Mouse (Mus musculus): ENCODE results near the gene Orc2. TPM values are rescaled to one million over a fixed set of nuclear protein-coding genes. Genes with fewer than 3 reads are reported as not detected.

Gene Orc2
- polyA plus RNA-seq, 1 experiment from 2014 or later = 23.3 TPM

- WGBS = 71% methylated on average over 2 of the region's 2 CpGs
These were observed 41.0 kb downstream of the Orc2 start for GRCm38 (mm10) chr1:58463935-58464334.

GRCm38 (mm10) chr1:58460566-58460965 lies 44.3 kb downstream of the Orc2 start:
- WGBS = 89% methylated on average over 3 of the region's 3 CpGs
- ATAC-seq (ENCODE audit: insufficient read depth, low FRiP score, low read depth) = no peak
- Histone ChIP-seq H3K4me2 (no peak overlapping the region), H3K27ac (no peak overlapping the region), H3K27me3 (replicated peaks) (no peaks in the 10 kb centered on the region), H3K4me1 (no peaks in the 10 kb centered on the region), H3K9ac (no peak overlapping the region), H3K36me3 (peaks cover 44% of the 10 kb centered on the region), H3K4me3 (replicated peaks) (no peak overlapping the region), H3K9me3 (no peaks in the 10 kb centered on the region)

More at GRCm38 (mm10) chr1:58463935-58464334, 41.0 kb downstream of the Orc2 start:
- no peak overlapping the region for H3K9ac ChIP-seq
- H3K27ac ChIP-seq = no peak overlapping the region
- no peak for ATAC-seq (ENCODE audit: insufficient read depth, low FRiP score, low read depth)
- no peak overlapping the region for H3K4me3 ChIP-seq (replicated peaks)
- H3K36me3 ChIP-seq = peaks cover 25% of the 10 kb centered on the region
- H3K9me3 ChIP-seq = no peaks in the 10 kb centered on the region
- H3K4me2 ChIP-seq = no peak overlapping the region
- H3K4me1 ChIP-seq = no peaks in the 10 kb centered on the region
- H3K27me3 ChIP-seq (replicated peaks) = no peaks in the 10 kb centered on the region

GRCm38 (mm10) chr1:58458867-58459266 lies 46.0 kb downstream of the Orc2 start:
- peaks cover 44% of the 10 kb centered on the region for H3K36me3 ChIP-seq
- H3K27ac ChIP-seq = no peak overlapping the region
- WGBS = 56% methylated on average over 2 of the region's 2 CpGs
- no peak overlapping the region for H3K4me2 ChIP-seq
- no peaks in the 10 kb centered on the region for H3K27me3 ChIP-seq (replicated peaks)
- H3K9me3 ChIP-seq = no peaks in the 10 kb centered on the region
- no peak overlapping the region for H3K9ac ChIP-seq
- H3K4me3 ChIP-seq (replicated peaks) = no peak overlapping the region
- H3K4me1 ChIP-seq = no peaks in the 10 kb centered on the region
- ATAC-seq (ENCODE audit: insufficient read depth, low FRiP score, low read depth) = no peak

GRCm38 (mm10) chr1:58458175-58458574 lies 46.7 kb downstream of the Orc2 start:
- H3K27ac ChIP-seq = no peak overlapping the region
- ATAC-seq (ENCODE audit: insufficient read depth, low FRiP score, low read depth) = no peak
- H3K4me3 ChIP-seq (replicated peaks) = no peak overlapping the region
- no peaks in the 10 kb centered on the region for H3K4me1 ChIP-seq
- no peaks in the 10 kb centered on the region for H3K9me3 ChIP-seq
- WGBS = 81% methylated on average over 5 of the region's 5 CpGs
- H3K27me3 ChIP-seq (replicated peaks) = no peaks in the 10 kb centered on the region
- peaks cover 48% of the 10 kb centered on the region for H3K36me3 ChIP-seq
- no peak overlapping the region for H3K4me2 ChIP-seq
- no peak overlapping the region for H3K9ac ChIP-seq

- H3K9ac ChIP-seq = no peak overlapping the region
- H3K27me3 ChIP-seq (replicated peaks) = no peaks in the 10 kb centered on the region
- H3K4me1 ChIP-seq = no peaks in the 10 kb centered on the region
- no peak for ATAC-seq (ENCODE audit: insufficient read depth, low FRiP score, low read depth)
- WGBS = 84% methylated on average over 6 of the region's 6 CpGs
- no peak overlapping the region for H3K4me3 ChIP-seq (replicated peaks)
- no peaks in the 10 kb centered on the region for H3K9me3 ChIP-seq
- H3K27ac ChIP-seq = no peak overlapping the region
- no peak overlapping the region for H3K4me2 ChIP-seq
- H3K36me3 ChIP-seq = peaks cover 54% of the 10 kb centered on the region
These were observed 50.6 kb downstream of the Orc2 start for GRCm38 (mm10) chr1:58454316-58454715.

GRCm38 (mm10) chr1:58448396-58448795 lies 56.5 kb downstream of the Orc2 start:
- Histone ChIP-seq H3K27me3 (replicated peaks) (no peaks in the 10 kb centered on the region), H3K9ac (no peak overlapping the region), H3K4me2 (no peak overlapping the region), H3K36me3 (peaks cover 25% of the 10 kb centered on the region), H3K4me1 (peaks cover 13% of the 10 kb centered on the region; the same call in 1 of the 2 replicates), H3K9me3 (no peaks in the 10 kb centered on the region), H3K27ac (no peak overlapping the region), H3K4me3 (replicated peaks) (no peak overlapping the region)
- WGBS = 79% methylated on average over 7 of the region's 7 CpGs
- no peak for ATAC-seq (ENCODE audit: insufficient read depth, low FRiP score, low read depth)

GRCm38 (mm10) chr1:58447766-58448165 lies 57.1 kb downstream of the Orc2 start:
- ATAC-seq (ENCODE audit: insufficient read depth, low FRiP score, low read depth) = no peak
- H3K36me3 ChIP-seq = peaks cover 19% of the 10 kb centered on the region
- 94% methylated on average over 7 of the region's 7 CpGs for WGBS
- no peak overlapping the region for H3K27ac ChIP-seq
- H3K4me2 ChIP-seq = no peak overlapping the region
- no peak overlapping the region for H3K4me3 ChIP-seq (replicated peaks)
- H3K27me3 ChIP-seq (replicated peaks) = no peaks in the 10 kb centered on the region
- peaks cover 13% of the 10 kb centered on the region; the same call in 1 of the 2 replicates for H3K4me1 ChIP-seq
- no peaks in the 10 kb centered on the region for H3K9me3 ChIP-seq
- no peak overlapping the region for H3K9ac ChIP-seq

- peak overlapping the region; percentile 94 for H3K27ac ChIP-seq
- ATAC-seq (ENCODE audit: insufficient read depth, low FRiP score, low read depth) = no peak
- peaks cover 16% of the 10 kb centered on the region for H3K36me3 ChIP-seq
- 6% methylated on average over 11 of the region's 11 CpGs for WGBS
- peak overlapping the region; percentile 73 for H3K4me3 ChIP-seq (replicated peaks)
- peak overlapping the region; percentile 71 for H3K9ac ChIP-seq
- H3K9me3 ChIP-seq = no peaks in the 10 kb centered on the region
- peak overlapping the region; percentile 68 for H3K4me2 ChIP-seq
- H3K4me1 ChIP-seq = peaks cover 13% of the 10 kb centered on the region; the same call in 1 of the 2 replicates
- H3K27me3 ChIP-seq (replicated peaks) = no peaks in the 10 kb centered on the region
These were observed 59.0 kb downstream of the Orc2 start for GRCm38 (mm10) chr1:58445861-58446260.

- H3K4me1 ChIP-seq = peaks cover 13% of the 10 kb centered on the region; the same call in 1 of the 2 replicates
- peak within 1 kb of the TSS; percentile 75 for H3K9ac ChIP-seq
- peak; percentile 95 for ATAC-seq (ENCODE audit: insufficient read depth, low FRiP score, low read depth)
- peak within 1 kb of the TSS; percentile 94 for H3K27ac ChIP-seq
- H3K4me3 ChIP-seq (replicated peaks) = peak within 1 kb of the TSS; percentile 73
- under 1% methylated on average over 33 of the region's 33 CpGs for WGBS
- H3K9me3 ChIP-seq = no peaks in the 10 kb centered on the region
- no peaks in the 10 kb centered on the region for H3K27me3 ChIP-seq (replicated peaks)
- peaks cover 16% of the 10 kb centered on the region for H3K36me3 ChIP-seq
- H3K4me2 ChIP-seq = peak within 1 kb of the TSS; percentile 68
These were observed 59.7 kb downstream of the Orc2 start, which contains the start of the genes Nif3l1 and Ppil3 for GRCm38 (mm10) chr1:58445143-58445722. Nif3l1 (plus strand) TSS chr1:58445151. Ppil3 (minus strand) TSS chr1:58445486.

- Histone ChIP-seq H3K9me3 (no peaks in the 10 kb centered on the region), H3K36me3 (peaks cover 16% of the 10 kb centered on the region), H3K4me3 (replicated peaks) (peak overlapping the region; percentile 73), H3K27ac (peak overlapping the region; percentile 94), H3K4me1 (peaks cover 13% of the 10 kb centered on the region; the same call in 1 of the 2 replicates), H3K4me2 (peak overlapping the region; percentile 68), H3K9ac (peak overlapping the region; percentile 75), H3K27me3 (replicated peaks) (no peaks in the 10 kb centered on the region)
- no peak for ATAC-seq (ENCODE audit: insufficient read depth, low FRiP score, low read depth)
- 7% methylated on average over 10 of the region's 10 CpGs for WGBS
These were observed 60.2 kb downstream of the Orc2 start for GRCm38 (mm10) chr1:58444691-58445090.

GRCm38 (mm10) chr1:58424551-58424950 lies 80.4 kb downstream of the Orc2 start:
- ATAC-seq (ENCODE audit: insufficient read depth, low FRiP score, low read depth) = no peak
- 82% methylated on average over 3 of the region's 3 CpGs for WGBS
- H3K27ac ChIP-seq = no peak overlapping the region

GRCm38 (mm10) chr1:58423371-58424248 lies 81.3 kb downstream of the Orc2 start, which contains the start of gene Clk1:
Clk1 (minus strand) TSS chr1:58424066.
- Histone ChIP-seq H3K27ac (peak within 1 kb of the TSS; percentile 98), H3K9ac (peak within 1 kb of the TSS; percentile 100), H3K4me1 (peaks cover 14% of the 10 kb centered on the region), H3K4me2 (peak within 1 kb of the TSS; percentile 75), H3K9me3 (no peaks in the 10 kb centered on the region), H3K4me3 (replicated peaks) (peak within 1 kb of the TSS; percentile 95), H3K27me3 (replicated peaks) (no peaks in the 10 kb centered on the region), H3K36me3 (peaks cover 21% of the 10 kb centered on the region)
- WGBS = under 1% methylated on average over 79 of the region's 79 CpGs
- ATAC-seq (ENCODE audit: insufficient read depth, low FRiP score, low read depth) = peak; percentile 93

More at GRCm38 (mm10) chr1:58424551-58424950, 80.4 kb downstream of the Orc2 start:
- Histone ChIP-seq H3K27me3 (replicated peaks) (no peaks in the 10 kb centered on the region), H3K4me3 (replicated peaks) (no peak overlapping the region), H3K9ac (no peak overlapping the region), H3K36me3 (peaks cover 15% of the 10 kb centered on the region; the same call in 1 of the 2 replicates), H3K9me3 (no peaks in the 10 kb centered on the region), H3K4me2 (no peak overlapping the region), H3K4me1 (peaks cover 14% of the 10 kb centered on the region)

All from stomach, embryonic 15.5 days (tissue).